Mouse (Mus musculus): ENCODE measurements around the gene Hcrtr2.

GRCm38 (mm10) chr9:76257731-76258130 is 65.9 kb downstream of the Hcrtr2 start:
- TF ChIP-seq POLR2A (IDR thresholded peaks at IDR 0.05; ENCODE audit: control insufficient read depth, low read depth, low read length) (no peak), CTCF (IDR thresholded peaks at IDR 0.05; ENCODE audit: control insufficient read depth, insufficient read depth, insufficient replicate concordance, low read depth, low read length) (no peak)

Data from testis, adult 2 months (tissue).